Mouse (Mus musculus): ENCODE results near the gene Tmem63b.

DNA sequence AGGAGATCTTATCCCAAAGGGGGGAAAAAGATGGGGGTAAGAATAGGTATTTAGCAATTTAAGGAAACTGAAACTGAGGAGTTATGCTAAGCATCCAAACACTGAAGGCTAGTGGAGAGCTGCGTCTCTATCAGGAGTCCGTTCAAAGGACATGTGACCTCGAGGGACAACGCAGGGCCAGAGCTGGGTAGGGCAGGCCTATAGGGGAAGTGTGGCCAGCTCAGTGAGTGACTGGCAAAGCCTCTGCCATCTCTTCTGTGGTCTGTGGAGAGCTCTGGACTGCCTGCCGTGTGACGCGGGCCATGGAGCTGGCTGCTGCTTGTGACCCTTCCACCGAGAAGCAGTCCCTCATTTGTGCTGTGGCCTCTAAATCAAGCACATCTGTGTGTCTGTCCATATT lies 23.7 kb upstream of the Tmem63b start:
- TF ChIP-seq CTCF (IDR thresholded peaks at IDR 0.05; ENCODE audit: borderline replicate concordance, extremely low read depth, insufficient read depth, insufficient read length) = no peak
- no peak for TF ChIP-seq POLR2A (IDR thresholded peaks at IDR 0.05; ENCODE audit: borderline replicate concordance, extremely low read depth, insufficient read depth, insufficient read length, poor library complexity, severe bottlenecking)
